Mouse (Mus musculus): Measurements from ENCODE around the gene Scgb1a1. TPM values are rescaled to one million over a fixed set of nuclear protein-coding genes. Genes with fewer than 3 reads are reported as not detected.
"Not testable (repeated sequence)": the region's sequence is repeated elsewhere in the genome, so short reads cannot be mapped to it uniquely, and the experiment has no call there.

Scgb1a1 gene
- total RNA-seq (2021) = 1 to 10 TPM; 1.7 to 5.3 TPM
- long read RNA-seq, experiment 1 = 0 reads
- long read RNA-seq, experiment 2 = 0 reads

- DNase-seq (ENCODE audit: low spot score in 2 of 2) = no peak
Observed at GRCm38 (mm10) chr19:9087821-9088220, at the start of gene Scgb1a1. Scgb1a1 (minus strand) TSS chr19:9087958.

DNA sequence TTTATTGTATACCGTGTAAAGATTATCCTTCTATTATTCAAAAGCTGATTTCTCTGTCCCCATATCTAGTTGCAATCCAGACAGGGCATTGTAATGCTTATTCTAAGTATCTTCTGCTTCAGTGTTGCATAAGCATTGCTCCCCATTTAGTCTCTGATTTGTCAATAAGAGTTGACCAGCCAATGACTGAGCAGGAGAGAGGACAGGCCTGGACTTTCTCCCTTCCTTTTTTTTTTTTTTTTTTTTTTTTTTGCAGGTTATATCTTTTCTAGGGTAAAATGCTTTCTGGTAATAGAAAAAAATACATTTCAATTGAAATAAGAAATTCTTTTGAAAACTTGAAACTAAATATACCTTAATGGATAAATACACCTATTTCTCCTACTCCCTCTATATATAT is 49.4 kb upstream of the Scgb1a1 start:
- DNase-seq (ENCODE audit: low spot score in 2 of 2) = no peak

DNA sequence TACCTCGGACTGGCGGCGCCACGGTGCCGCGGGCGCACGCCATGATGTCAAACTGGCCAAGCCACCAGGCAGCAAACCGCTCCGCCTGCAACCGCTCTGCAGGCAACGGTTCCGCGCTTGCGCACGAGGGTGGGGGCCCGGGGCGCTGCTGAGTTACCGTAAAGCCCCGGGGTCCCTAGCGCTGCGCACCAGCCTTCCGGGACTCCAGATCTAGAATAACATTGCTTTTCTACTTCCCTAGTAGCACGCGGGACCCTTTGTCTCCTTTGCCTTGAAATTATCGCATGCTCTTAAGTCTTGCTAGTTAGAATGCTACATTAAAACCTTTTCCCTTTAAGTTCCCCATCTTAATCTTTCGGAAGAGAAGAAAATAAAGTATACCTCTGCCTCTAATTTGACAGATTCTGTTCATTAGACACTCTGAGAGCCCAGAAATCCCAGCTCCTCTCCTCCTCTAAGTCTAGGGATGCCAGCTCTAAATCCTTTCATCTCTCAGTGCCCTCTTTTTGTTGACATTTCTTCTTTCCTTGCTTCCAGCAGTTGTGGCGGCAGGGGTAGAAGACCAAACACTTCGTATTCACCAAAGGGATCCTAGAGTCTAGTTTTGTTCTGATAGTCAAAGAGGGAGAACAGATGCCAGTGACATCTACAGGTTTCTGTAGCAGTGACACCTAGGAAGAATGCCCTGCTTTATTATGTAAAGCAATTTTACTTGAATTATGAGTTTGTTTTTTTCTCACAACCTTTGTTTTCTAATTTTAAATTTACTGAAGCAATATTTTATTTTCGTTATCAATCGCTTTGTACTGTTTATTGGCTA is 48.0 kb upstream of the Scgb1a1 start, which contains the start of gene Asrgl1:
TSS of gene Asrgl1 (minus strand) at position 125 of the 820 bp plus-strand sequence.
- peak; percentile 86 to 93 for DNase-seq (ENCODE audit: low spot score in 2 of 2)

GRCm38 (mm10) chr19:9134746-9135511 is 47.2 kb upstream of the Scgb1a1 start:
- DNase-seq (ENCODE audit: low spot score in 2 of 2) = peak in 1 of 2 experiments; percentile 32

DNA sequence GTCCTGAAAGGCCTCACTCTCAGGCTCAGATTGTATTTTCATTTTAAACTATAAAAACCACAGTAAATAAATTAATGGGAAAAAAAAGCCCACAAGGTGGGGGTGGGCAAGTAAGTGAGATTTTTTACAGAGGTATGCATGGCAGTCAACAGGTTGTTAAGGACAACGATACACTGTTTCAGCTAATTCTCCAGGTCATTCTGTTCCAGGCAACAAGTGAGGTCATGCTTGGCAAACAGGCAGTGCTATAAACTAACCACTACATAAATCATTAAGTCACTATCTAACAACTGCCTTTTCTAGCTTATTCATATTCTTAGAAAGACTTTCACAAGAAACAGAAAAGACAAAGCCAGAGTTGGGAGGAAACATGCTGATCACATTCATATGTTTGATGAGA is 42.2 kb upstream of the Scgb1a1 start:
- DNase-seq (ENCODE audit: low spot score in 2 of 2) = no peak

GRCm38 (mm10) chr19:9128499-9129194 is 40.9 kb upstream of the Scgb1a1 start:
- no peak for DNase-seq (ENCODE audit: low spot score in 2 of 2)

GRCm38 (mm10) chr19:9123986-9124385 is 36.2 kb upstream of the Scgb1a1 start:
- not testable (repeated sequence) for DNase-seq (ENCODE audit: low spot score in 2 of 2)

GRCm38 (mm10) chr19:9122390-9122789 is 34.6 kb upstream of the Scgb1a1 start:
- DNase-seq (ENCODE audit: low spot score in 2 of 2) = no peak

DNA sequence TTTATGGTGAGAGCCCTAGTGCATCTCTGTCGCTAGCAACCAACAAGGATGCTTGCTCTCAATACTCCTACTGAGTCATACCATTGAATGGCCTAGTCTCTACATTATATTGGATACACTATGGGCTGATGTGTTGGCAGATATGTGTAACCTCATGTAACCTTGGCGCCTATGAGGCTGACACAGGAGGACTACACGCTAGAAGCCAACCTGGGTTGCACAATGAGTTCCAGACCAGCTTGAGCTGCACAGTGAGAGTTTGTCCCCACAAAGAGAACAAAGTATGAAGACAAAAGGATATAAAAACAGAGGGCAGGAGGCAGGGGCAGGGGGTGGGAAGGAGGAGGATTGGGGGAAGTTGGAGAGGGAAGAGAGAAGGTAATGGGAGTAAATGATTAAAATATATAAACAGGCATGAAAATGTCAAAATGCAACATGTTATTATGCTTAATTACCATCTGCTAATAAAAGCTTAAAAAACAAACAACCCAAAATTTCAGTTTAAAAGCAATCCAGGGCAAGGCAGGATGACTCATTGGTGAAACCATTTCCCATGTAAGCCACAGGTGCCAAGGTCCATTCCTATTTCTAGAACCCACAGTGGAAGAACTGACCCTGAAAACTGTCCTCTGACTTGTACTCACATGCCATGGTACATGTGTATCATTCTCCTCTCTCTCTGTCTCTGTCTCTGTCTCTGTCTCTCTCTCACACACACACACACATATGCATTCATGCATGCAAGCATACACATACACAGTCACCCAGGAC is 32.1 kb upstream of the Scgb1a1 start:
- DNase-seq (ENCODE audit: low spot score in 2 of 2) = no peak

GRCm38 (mm10) chr19:9117275-9117674 is 29.5 kb upstream of the Scgb1a1 start:
- no peak for DNase-seq (ENCODE audit: low spot score in 2 of 2)

DNA sequence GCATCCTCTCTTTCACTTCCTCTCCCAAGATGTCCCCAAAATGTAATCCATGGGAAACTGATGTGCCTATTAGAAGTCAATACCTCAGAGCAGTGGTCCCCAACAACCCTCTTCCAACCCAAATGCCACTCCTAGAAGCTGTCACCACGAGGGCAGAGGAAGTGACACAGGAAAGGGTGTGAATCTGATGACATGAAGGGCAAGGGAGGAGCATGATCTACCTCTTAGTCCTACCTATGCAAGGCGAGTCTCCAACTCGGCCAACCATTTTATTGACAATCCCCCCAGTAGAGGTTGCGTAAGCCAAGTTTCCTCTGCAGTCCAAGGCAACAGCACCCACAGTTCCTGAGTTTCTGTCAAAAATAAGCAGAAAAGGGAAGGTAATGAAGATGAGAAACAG is 28.5 kb upstream of the Scgb1a1 start:
- no peak for DNase-seq (ENCODE audit: low spot score in 2 of 2)

GRCm38 (mm10) chr19:9112043-9112442 is 24.3 kb upstream of the Scgb1a1 start:
- no peak for DNase-seq (ENCODE audit: low spot score in 2 of 2)

GRCm38 (mm10) chr19:9110182-9110869 is 22.6 kb upstream of the Scgb1a1 start:
- DNase-seq (ENCODE audit: low spot score in 2 of 2) = no peak

GRCm38 (mm10) chr19:9108536-9108935 is 20.8 kb upstream of the Scgb1a1 start:
- no peak for DNase-seq (ENCODE audit: low spot score in 2 of 2)

- DNase-seq (ENCODE audit: low spot score in 2 of 2) = no peak
Observed at GRCm38 (mm10) chr19:9107379-9107755, 19.6 kb upstream of the Scgb1a1 start.

DNA sequence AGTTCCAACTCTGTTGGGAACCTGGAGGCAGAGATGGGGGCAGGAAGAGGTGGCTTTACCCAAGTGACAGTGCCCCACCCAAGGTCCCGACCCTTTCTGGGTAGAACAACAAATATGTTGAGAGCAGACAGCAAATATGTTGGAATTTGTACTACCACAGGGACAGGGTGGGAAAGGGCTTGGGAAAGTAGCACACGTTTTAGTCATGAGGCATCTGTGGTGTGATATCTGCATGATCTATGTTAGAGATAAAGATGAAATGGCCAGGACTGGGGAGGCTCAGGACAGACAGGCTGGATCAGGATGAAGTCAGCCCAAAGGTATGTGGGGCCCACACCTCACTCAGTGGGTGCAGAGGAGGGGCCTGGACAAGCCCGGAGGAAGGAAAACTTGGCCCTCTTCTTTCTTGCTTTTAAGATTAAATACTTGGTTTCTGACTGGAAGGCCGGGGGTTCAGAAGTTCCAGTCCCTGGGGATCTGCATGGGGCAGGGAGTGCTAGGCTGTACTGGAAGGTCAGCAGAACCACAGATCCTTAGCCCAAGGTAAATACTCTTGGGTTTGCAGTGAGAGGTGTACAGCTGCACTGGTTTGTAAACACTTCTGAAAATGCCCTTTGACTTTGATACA is 19.1 kb upstream of the Scgb1a1 start:
- DNase-seq (ENCODE audit: low spot score in 2 of 2) = peak in 1 of 2 experiments; percentile 18

GRCm38 (mm10) chr19:9106096-9106495 is 18.3 kb upstream of the Scgb1a1 start:
- DNase-seq (ENCODE audit: low spot score in 2 of 2) = peak in 1 of 2 experiments; percentile 29

- peak; percentile 32 to 48 for DNase-seq (ENCODE audit: low spot score in 2 of 2)
Observed at GRCm38 (mm10) chr19:9105101-9105685, 17.4 kb upstream of the Scgb1a1 start.

DNA sequence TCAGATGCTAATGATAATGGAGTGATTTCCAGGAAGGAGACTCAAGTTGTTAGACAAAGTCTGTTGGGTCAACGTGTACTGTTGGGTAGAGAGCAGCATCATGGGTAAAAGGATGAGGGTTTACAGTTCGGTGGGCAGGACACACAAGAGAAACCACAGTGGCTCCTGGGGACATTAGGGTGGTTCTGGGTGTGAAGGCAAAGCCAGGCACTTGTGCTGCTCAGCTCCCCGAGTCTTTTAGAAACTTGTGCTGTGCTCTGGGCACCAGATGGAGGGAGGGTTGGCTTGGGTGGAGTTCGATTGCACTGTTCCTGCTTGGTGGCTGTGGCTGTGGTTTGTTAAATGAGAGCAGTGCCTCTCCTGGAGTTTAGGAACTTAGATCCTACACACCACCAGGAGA is 16.2 kb upstream of the Scgb1a1 start:
- no peak for DNase-seq (ENCODE audit: low spot score in 2 of 2)

Data from gastrocnemius, postnatal 4 days (tissue).